Mouse (Mus musculus) testis, adult 2 months (tissue): ENCODE measurements around the gene Cyb5b. TPM values are rescaled to one million over a fixed set of nuclear protein-coding genes. Genes with fewer than 3 reads are reported as not detected.

ENCODE experiments used
- H3K27ac ChIP-seq: fragments of 200-500 bp; 2 replicates; pipeline ENCODE4 v1.5.1; 2012; ENCODE audit warnings: low read depth, low read length; ENCODE audit not compliant: control insufficient read depth, insufficient read depth
- H3K27me3 ChIP-seq: fragments of 200-500 bp; 2 replicates; pipeline ENCODE4 v1.6.1; 2012; ENCODE audit warnings: mild to moderate bottlenecking, low read length, moderate library complexity; ENCODE audit not compliant: control insufficient read depth, insufficient read depth
- H3K36me3 ChIP-seq: fragments of 200-500 bp; 2 replicates; pipeline ENCODE4 v1.6.1; 2012; ENCODE audit warnings: mild to moderate bottlenecking, low read length; ENCODE audit not compliant: control insufficient read depth, insufficient read depth
- H3K4me1 ChIP-seq: fragments of 200-500 bp; 2 replicates; pipeline ENCODE4 v1.6.1; 2012; ENCODE audit warnings: low read length; ENCODE audit not compliant: control insufficient read depth, insufficient read depth
- H3K4me3 ChIP-seq: fragments of 200-500 bp; 2 replicates; pipeline ENCODE4 v1.5.1; 2012; ENCODE audit warnings: low read depth, mild to moderate bottlenecking, low read length, moderate library complexity, mixed read lengths; ENCODE audit not compliant: control insufficient read depth
- CTCF ChIP-seq: fragments of 200-500 bp; IDR thresholded peaks from 2 replicates; pipeline ENCODE4 v1.5.1; 2012; ENCODE audit warnings: low read depth, mild to moderate bottlenecking, inconsistent platforms, low read length, moderate library complexity; ENCODE audit not compliant: control insufficient read depth, insufficient read depth, insufficient replicate concordance
- POLR2A ChIP-seq: fragments of 200-500 bp; IDR thresholded peaks from 2 replicates; pipeline ENCODE4 v1.6.1; 2012; ENCODE audit warnings: low read depth, mild to moderate bottlenecking, inconsistent platforms, low read length, moderate library complexity; ENCODE audit not compliant: control insufficient read depth
- polyA plus RNA-seq: library from polyadenylated mRNA; depleted of rRNA; stranded (reverse); fragments of >200 nt; gene quantifications from 2 replicates; pipeline ENCODE4 v1.2.3, GENCODE M21; 2012

Cyb5b gene
- polyA plus RNA-seq, 1 experiment, result 31.4 TPM

DNA sequence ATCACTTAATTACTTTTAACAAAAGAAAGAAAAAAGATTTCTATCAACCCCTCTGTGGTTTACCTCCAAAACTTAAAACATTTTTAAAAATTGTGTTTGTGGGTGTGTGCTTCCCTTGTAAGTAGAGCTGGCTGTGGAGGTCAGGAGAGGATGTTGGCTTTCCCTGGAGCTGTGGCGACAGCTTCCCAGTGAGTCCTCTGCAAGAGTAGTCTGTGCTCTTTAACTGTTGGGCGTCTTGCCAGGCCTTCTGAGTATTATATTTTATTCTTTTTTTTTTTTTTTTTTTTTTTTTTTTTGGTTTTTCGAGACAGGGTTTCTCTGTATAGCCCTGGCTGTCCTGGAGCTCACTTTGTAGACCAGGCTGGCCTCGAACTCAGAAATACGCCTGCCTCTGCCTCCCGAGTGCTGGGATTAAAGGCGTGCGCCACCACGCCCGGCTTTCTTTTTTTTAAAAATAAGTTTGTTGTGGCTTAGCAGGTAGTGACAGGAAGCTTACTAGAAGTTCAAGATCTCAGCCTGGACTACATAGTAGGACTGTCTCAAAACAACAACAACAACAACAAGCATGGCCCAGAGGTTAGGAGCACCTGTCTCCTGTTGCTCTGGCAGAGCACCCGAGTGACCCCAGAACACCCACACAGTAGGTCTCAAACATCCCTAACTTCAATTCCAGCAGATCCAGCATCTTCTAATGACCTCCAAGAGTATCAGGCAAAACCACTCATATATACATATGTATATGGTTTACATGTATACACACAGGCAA is 38.9 kb upstream of the Cyb5b start:
- Histone ChIP-seq H3K4me1 (peaks cover 17% of the 10 kb centered on the region), H3K27ac (no peak overlapping the region), H3K27me3 (no peaks in the 10 kb centered on the region), H3K4me3 (no peak overlapping the region), H3K36me3 (no peaks in the 10 kb centered on the region)
- TF ChIP-seq POLR2A (no peak), CTCF (no peak)

DNA sequence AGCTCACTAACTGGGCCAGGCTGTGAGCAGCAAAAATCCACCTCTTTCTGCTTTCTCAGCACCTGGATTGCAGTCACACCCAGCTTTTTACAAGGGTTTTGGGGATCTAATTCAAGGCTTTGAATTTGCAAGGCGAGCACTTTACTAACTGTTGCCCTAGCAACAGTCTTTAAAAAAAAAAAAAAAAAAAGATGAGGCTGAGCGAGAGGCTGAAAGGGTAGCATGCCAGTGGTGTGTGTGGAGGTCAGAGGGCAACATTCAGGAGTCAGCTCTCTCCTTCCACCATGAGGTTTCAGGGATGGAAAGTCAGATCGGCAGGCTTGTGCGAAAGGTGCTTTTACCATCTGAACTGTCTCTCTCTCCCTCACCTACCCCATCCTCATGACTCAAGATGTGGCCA is 37.2 kb upstream of the Cyb5b start:
- no peak for TF ChIP-seq POLR2A
- TF ChIP-seq CTCF, result no peak
- H3K27ac ChIP-seq, result no peak overlapping the region
- no peaks in the 10 kb centered on the region for H3K27me3 ChIP-seq
- H3K36me3 ChIP-seq, result no peaks in the 10 kb centered on the region
- peaks cover 17% of the 10 kb centered on the region for H3K4me1 ChIP-seq
- H3K4me3 ChIP-seq, result no peak overlapping the region

DNA sequence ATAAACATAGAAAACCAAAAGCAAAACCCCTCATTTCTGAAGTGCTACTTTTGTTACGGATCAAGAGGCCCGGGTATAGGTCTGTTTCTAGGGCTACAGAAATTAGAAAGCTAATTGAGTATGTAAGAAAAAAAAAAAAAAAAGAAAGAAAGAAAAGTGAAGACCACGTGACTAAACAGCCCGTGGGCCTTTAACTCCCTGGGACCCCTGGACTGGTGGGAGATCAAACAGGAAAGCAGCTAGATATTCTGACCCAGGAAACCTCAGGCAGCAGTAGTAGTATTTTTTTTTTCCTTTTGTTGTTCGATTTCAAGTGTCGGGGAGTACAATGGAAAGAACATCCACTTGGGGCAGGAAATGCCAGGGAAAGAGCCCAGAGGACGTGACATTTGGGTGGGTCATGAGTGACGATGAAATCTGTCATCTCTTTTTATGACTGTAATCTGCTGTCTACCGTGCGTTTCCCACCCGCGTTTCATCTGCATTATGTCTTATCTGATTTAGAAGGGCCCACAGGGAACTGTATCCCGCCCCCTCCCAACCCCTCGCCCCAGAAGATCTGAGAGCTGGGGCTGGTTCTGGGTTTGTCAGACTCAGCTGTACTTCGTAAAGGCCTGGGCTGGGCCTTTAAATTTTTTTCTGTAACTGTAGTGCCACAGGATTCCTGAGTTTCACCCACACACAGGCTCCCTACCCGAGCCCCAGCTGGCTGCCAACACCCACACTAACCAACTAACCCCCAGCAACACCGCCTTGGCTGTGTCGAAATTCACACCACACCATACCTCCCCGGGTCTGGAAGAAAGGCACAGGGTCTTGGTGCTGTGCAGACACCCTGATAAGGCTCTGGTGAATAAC is 36.1 kb upstream of the Cyb5b start:
- Histone ChIP-seq H3K4me3 (peak overlapping the region; percentile 40), H3K36me3 (no peaks in the 10 kb centered on the region), H3K27ac (peak overlapping the region; percentile 50), H3K27me3 (no peaks in the 10 kb centered on the region), H3K4me1 (peaks cover 14% of the 10 kb centered on the region)
- TF ChIP-seq CTCF (no peak), POLR2A (no peak)

DNA sequence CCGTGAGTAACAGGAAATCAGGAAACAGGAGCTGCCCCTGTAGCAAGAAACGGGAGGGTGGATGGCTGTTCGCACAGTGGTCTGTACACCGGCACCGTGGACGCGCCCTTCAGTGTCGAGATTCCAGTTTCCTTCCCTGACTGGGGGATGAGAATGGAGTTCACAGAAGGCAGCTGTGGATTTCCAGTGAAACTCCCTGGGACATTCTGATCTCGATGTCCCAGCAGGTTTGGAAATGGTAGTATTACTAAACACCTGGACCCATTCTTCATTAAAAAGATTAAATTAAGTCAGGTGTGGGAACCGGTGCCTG is 35.5 kb upstream of the Cyb5b start:
- H3K4me3 ChIP-seq, result peak overlapping the region; percentile 40
- H3K27ac ChIP-seq, result peak overlapping the region; percentile 50

DNA sequence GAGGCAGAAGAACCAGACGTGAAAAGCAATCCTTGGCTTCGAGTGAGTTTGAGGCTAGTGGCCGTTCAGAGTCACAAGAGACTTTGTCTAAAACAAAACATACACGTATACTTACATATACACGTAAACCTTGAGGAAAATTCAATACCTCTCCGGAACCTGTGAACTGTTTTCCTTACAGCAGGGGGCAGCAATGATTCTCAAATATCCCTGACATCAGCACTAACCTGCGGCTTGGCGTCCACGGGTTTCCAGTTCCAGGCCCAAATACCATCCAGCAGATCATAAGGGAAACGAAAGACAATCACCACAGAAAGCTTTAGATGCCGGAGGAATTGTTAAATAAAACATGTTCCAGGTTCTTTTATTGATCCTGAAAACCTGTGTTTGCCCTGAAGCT is 34.4 kb upstream of the Cyb5b start:
- H3K4me3 ChIP-seq, result no peak overlapping the region
- H3K27ac ChIP-seq, result no peak overlapping the region
- H3K36me3 ChIP-seq, result no peaks in the 10 kb centered on the region
- no peaks in the 10 kb centered on the region for H3K27me3 ChIP-seq
- peak; percentile 35; the same call in 1 of the 2 replicates for TF ChIP-seq CTCF
- no peak for TF ChIP-seq POLR2A
- peaks cover 14% of the 10 kb centered on the region for H3K4me1 ChIP-seq

More for the DNA sequence above, 35.5 kb upstream of the Cyb5b start:
- TF ChIP-seq POLR2A (no peak), CTCF (no peak)
- Histone ChIP-seq H3K4me1 (peaks cover 14% of the 10 kb centered on the region), H3K36me3 (no peaks in the 10 kb centered on the region), H3K27me3 (no peaks in the 10 kb centered on the region)

DNA sequence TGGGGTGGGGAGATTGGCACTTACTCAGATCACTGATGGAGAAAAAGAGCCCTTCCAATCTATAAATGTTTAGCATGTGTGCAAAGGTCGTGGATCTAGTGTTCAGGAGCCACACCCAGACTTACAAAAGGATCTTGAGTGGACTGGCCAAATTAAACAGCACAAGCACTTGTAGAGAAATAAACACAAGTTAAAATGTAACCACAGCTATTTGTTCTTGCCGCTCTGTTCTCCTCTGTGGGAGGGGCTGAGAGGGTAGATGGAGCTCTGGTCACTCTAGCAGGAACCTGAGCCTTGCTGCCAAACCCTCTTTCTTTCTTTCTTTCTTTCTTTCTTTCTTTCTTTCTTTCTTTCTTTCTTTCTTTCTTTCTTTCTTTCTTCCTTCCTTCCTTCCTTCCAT is 33.4 kb upstream of the Cyb5b start:
- H3K27ac ChIP-seq, result no peak overlapping the region
- no peak overlapping the region for H3K4me3 ChIP-seq

DNA sequence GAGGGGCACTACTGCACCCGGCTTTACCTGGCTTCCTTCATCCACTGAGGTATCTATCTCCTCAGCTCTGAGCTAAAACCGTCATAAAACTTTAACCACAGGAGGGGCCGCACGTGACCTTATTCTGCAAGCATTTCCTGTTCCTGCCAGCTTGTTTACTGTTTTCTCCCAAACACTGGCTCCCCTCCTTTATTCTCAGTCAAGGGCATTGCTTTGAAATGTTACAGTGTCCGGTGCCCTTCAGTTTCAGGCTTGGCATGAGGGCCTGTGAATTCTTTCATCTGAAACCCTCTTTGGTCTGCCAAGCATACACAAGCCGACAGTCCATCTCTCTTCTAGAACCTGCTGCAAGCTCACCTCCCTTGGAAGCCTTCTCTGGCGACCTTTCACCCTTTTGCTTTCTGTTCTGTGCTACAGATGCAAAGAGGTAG is 31.6 kb upstream of the Cyb5b start:
- Histone ChIP-seq H3K27ac (no peak overlapping the region), H3K4me3 (no peak overlapping the region), H3K4me1 (peaks cover 10% of the 10 kb centered on the region), H3K27me3 (no peaks in the 10 kb centered on the region), H3K36me3 (no peaks in the 10 kb centered on the region)
- TF ChIP-seq POLR2A (no peak), CTCF (no peak)

More for the DNA sequence above, 33.4 kb upstream of the Cyb5b start:
- no peak for TF ChIP-seq CTCF
- no peak for TF ChIP-seq POLR2A
- Histone ChIP-seq H3K27me3 (no peaks in the 10 kb centered on the region), H3K4me1 (peaks cover 14% of the 10 kb centered on the region), H3K36me3 (no peaks in the 10 kb centered on the region)
